Mouse (Mus musculus): ENCODE results near the gene Xylb. TPM values are rescaled to one million over a fixed set of nuclear protein-coding genes. Genes with fewer than 3 reads are reported as not detected.

Xylb gene
- polyA plus RNA-seq, 1 experiment from 2014 or later: 4.6 TPM

Other genes with a start within 250 kb of the Xylb start
- gene Acaa1b, start 200.3 kb upstream of the Xylb start, polyA plus RNA-seq (2014; fragmentation: Nextera tagmentation; extraction: Ambion mirVana): 1.4 and 1.7 TPM in 2 replicates
- not detected in 2 replicates for gene Gm47289, start 198.2 kb upstream of the Xylb start, polyA plus RNA-seq (2014; fragmentation: Nextera tagmentation; extraction: Ambion mirVana)
- gene Slc22a13, start 148.3 kb upstream of the Xylb start, polyA plus RNA-seq (2014; fragmentation: Nextera tagmentation; extraction: Ambion mirVana): not detected in 2 replicates
- gene Oxsr1, start 35.0 kb upstream of the Xylb start, polyA plus RNA-seq (2014; fragmentation: Nextera tagmentation; extraction: Ambion mirVana): 15.6 and 17.1 TPM in 2 replicates
- gene Acaa1a, start 17.7 kb upstream of the Xylb start, polyA plus RNA-seq (2014; fragmentation: Nextera tagmentation; extraction: Ambion mirVana): 55.2 and 62.6 TPM in 2 replicates
- 5.7 and 7.4 TPM in 2 replicates for gene Myd88, start 16.0 kb upstream of the Xylb start, polyA plus RNA-seq (2014; fragmentation: Nextera tagmentation; extraction: Ambion mirVana)
- gene Slc22a14, start 8.2 kb downstream of the Xylb start, polyA plus RNA-seq (2014; fragmentation: Nextera tagmentation; extraction: Ambion mirVana): not detected in 2 replicates
- 75.9 and 83.3 TPM in 2 replicates for gene Acvr2b, start 44.7 kb downstream of the Xylb start, polyA plus RNA-seq (2014; fragmentation: Nextera tagmentation; extraction: Ambion mirVana)
- 46.2 and 47.3 TPM in 2 replicates for gene Exog, start 87.6 kb downstream of the Xylb start, polyA plus RNA-seq (2014; fragmentation: Nextera tagmentation; extraction: Ambion mirVana)
- 0.22 and 0.36 TPM in 2 replicates for gene Scn5a, start 221.6 kb downstream of the Xylb start, polyA plus RNA-seq (2014; fragmentation: Nextera tagmentation; extraction: Ambion mirVana)

Data from hindbrain, embryonic 11.5 days (tissue).